Mouse (Mus musculus): ENCODE results near the gene Mrc2.

GRCm38 (mm10) chr11:105312311-105312942, 20.0 kb downstream of the Mrc2 start:
- no peak for TF ChIP-seq CTCF (IDR thresholded peaks at IDR 0.05; ENCODE audit: borderline replicate concordance, insufficient read depth, low read depth, low read length)
- TF ChIP-seq POLR2A (IDR thresholded peaks at IDR 0.05; ENCODE audit: borderline replicate concordance, insufficient read depth, low read length): no peak

All from cerebellum, adult 2 months (tissue).